Mouse (Mus musculus): Measurements from ENCODE around the gene Olfr1411.

DNA sequence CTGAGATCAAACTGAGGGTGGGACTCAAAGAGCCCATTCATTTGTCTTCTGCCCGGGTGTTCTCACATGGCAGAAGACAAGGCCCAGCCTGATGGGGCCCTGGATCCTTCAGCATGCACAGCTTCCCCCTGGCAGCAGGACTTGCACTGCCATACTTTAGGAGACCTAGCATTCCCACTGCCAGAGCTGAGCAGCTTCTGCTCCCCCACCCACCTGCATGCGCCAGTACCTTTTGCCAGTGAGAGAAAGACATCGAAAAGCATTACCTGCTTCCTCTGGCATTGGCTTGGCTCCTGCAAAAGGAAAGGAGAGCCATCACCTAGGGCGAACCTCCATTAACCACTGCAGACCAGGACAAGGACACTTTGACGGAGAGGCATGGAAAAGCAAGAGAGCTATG is 50.7 kb downstream of the Olfr1411 start:
- TF ChIP-seq HCFC1 (IDR thresholded peaks at IDR 0.05; ENCODE audit: borderline replicate concordance, insufficient read depth, low read length) (no peak), ZC3H11A (IDR thresholded peaks at IDR 0.05; ENCODE audit: borderline replicate concordance, low read depth, low read length) (no peak), ZNF384 (IDR thresholded peaks at IDR 0.05; ENCODE audit: low read depth, low read length) (no peak), MAFK (IDR thresholded peaks at IDR 0.05; ENCODE audit: insufficient read depth, low read depth, low read length) (no peak)

All from ES-E14 (cell line).